Comparison of ENCODE assay signal across 7 mouse cellular contexts in genomic region chr11:68623225-68623870, GRCm38 (mm10). TPM values are rescaled to one million over a fixed set of nuclear protein-coding genes. Genes with fewer than 3 reads are reported as not detected.
DNase-seq lines count a peak whose midpoint lies in the region; ATAC-seq and TF ChIP-seq lines count a peak whose summit lies in the region.

No protein-coding gene starts in this region.

- peak; percentile 96 for ATAC-seq in forebrain, postnatal 0 days
- ATAC-seq in hindbrain, embryonic 15.5 days (ENCODE audit: low FRiP score, low read depth) = peak; percentile 91
- ATAC-seq in megakaryocyte-erythroid progenitor cell, adult 5-6 weeks (replicated peaks; ENCODE audit: low FRiP score, low TSS enrichment, poor library complexity, severe bottlenecking) = peak; percentile 79
- peak; percentile 92 for ATAC-seq in stomach, embryonic 14.5 days (ENCODE audit: insufficient number of reproducible peaks, insufficient read depth, low FRiP score, low read depth)

- no peaks in the 10 kb centered on the region for H3K4me1 ChIP-seq in forebrain, postnatal 0 days (ENCODE audit: insufficient read depth)
- peaks cover 11% of the 10 kb centered on the region for H3K4me1 ChIP-seq in hindbrain, embryonic 15.5 days (replicated peaks)
- peaks cover 12% of the 10 kb centered on the region for H3K4me1 ChIP-seq in stomach, embryonic 14.5 days (ENCODE audit: control insufficient read depth, insufficient read depth, low read length)

- 6% methylated on average over 14 of the region's 14 CpGs for WGBS in forebrain, postnatal 0 days
- WGBS in hindbrain, embryonic 15.5 days = 6% methylated on average over 14 of the region's 14 CpGs
- 3% methylated on average over 14 of the region's 14 CpGs for WGBS in stomach, embryonic 14.5 days

- TF ChIP-seq CTCF in forebrain, postnatal 0 days (IDR thresholded peaks at IDR 0.05; ENCODE audit: low read depth) = no peak

- H3K27me3 ChIP-seq in forebrain, postnatal 0 days (ENCODE audit: insufficient read depth, low read length) = no peaks in the 10 kb centered on the region
- no peaks in the 10 kb centered on the region for H3K27me3 ChIP-seq in hindbrain, embryonic 15.5 days
- H3K27me3 ChIP-seq in stomach, embryonic 14.5 days (ENCODE audit: control insufficient read depth, insufficient read depth, low read length) = no peaks in the 10 kb centered on the region

- peak; percentile 87 for DNase-seq in NIH3T3 (ENCODE audit: low read depth)
- DNase-seq in cerebellum, adult 11-12 months = peak; percentile 68
- DNase-seq in forebrain, postnatal 0 days = peak; percentile 85
- DNase-seq in left cerebral cortex, adult 9 months (ENCODE audit: low spot score in 2 of 2) = peak; percentile 42 to 68

- H3K9me3 ChIP-seq in forebrain, postnatal 0 days (ENCODE audit: low read length) = no peaks in the 10 kb centered on the region
- H3K9me3 ChIP-seq in hindbrain, embryonic 15.5 days = no peaks in the 10 kb centered on the region
- H3K9me3 ChIP-seq in stomach, embryonic 14.5 days (ENCODE audit: control insufficient read depth, low read depth, low read length) = no peaks in the 10 kb centered on the region

- no peaks in the 10 kb centered on the region for H3K36me3 ChIP-seq in forebrain, postnatal 0 days (ENCODE audit: insufficient read depth)
- no peaks in the 10 kb centered on the region for H3K36me3 ChIP-seq in hindbrain, embryonic 15.5 days
- H3K36me3 ChIP-seq in stomach, embryonic 14.5 days (ENCODE audit: control insufficient read depth, insufficient read depth, low read length) = no peaks in the 10 kb centered on the region

- H3K4me2 ChIP-seq in forebrain, postnatal 0 days (ENCODE audit: low read depth) = peak overlapping the region; percentile 49
- H3K4me2 ChIP-seq in hindbrain, embryonic 15.5 days = peak overlapping the region; percentile 64
- peak overlapping the region; percentile 17 for H3K4me2 ChIP-seq in stomach, embryonic 14.5 days (replicated peaks; ENCODE audit: low read depth, low read length)

- H3K4me3 ChIP-seq in forebrain, postnatal 0 days (ENCODE audit: low read depth, low read length) = peak overlapping the region; percentile 22
- peak overlapping the region; percentile 39 for H3K4me3 ChIP-seq in hindbrain, embryonic 15.5 days
- H3K4me3 ChIP-seq in stomach, embryonic 14.5 days (ENCODE audit: low read depth, low read length) = peak overlapping the region; percentile 11; the same call in 1 of the 2 replicates

- peak overlapping the region; percentile 29; the same call in 1 of the 2 replicates for H3K9ac ChIP-seq in forebrain, postnatal 0 days
- H3K9ac ChIP-seq in hindbrain, embryonic 15.5 days = peak overlapping the region; percentile 38
- no peak overlapping the region for H3K9ac ChIP-seq in stomach, embryonic 14.5 days (replicated peaks; ENCODE audit: low read depth, low read length)

- H3K27ac ChIP-seq in forebrain, postnatal 0 days (ENCODE audit: low read depth, low read length) = peak overlapping the region; percentile 21
- 0 out of 2 replicates have a peak overlapping the region, but pooled peaks have one; percentile 7 for H3K27ac ChIP-seq in hindbrain, embryonic 15.5 days (replicated peaks)
- peak overlapping the region; percentile 87 for H3K27ac ChIP-seq in stomach, embryonic 14.5 days (ENCODE audit: low read length)

RNA-seq across cellular contexts. Expression of gene Ccdc42, which starts 36.5 kb away (rescaled TPM):
- total RNA-seq in forebrain, postnatal 0 days (2014; rRNA removed) = 0.46 and 1.3 TPM in 2 replicates
- polyA plus RNA-seq in forebrain, postnatal 0 days (2015; fragmentation: Nextera tagmentation; extraction: Ambion mirVana) = 0.43 and 0.85 TPM in 2 replicates
- 0.17 and 0.25 TPM in 2 replicates for polyA plus RNA-seq in hindbrain, embryonic 15.5 days (2015; fragmentation: Nextera tagmentation; extraction: Ambion mirVana)
- not detected in 2 replicates for total RNA-seq in megakaryocyte-erythroid progenitor cell, adult 5-6 weeks (2014; fragmentation: Nextera tagmentation)
- not detected in 2 replicates for total RNA-seq in megakaryocyte-erythroid progenitor cell, adult 5-6 weeks (2017)
- 0.34 TPM in 1 of 2 replicates, not detected in the other for polyA plus RNA-seq in stomach, embryonic 14.5 days (2014; fragmentation: Nextera tagmentation; extraction: Ambion mirVana)

Comparison
In these comparisons a context has a peak if more than half of its experiments do, and no peak if none do; other contexts are left out.
1. Peak in every context shown above with its lines: DNase-seq, ATAC-seq, H3K4me3 ChIP-seq and H3K27ac ChIP-seq.
2. H3K27ac ChIP-seq: peak in every context shown above with its lines; median percentile 87 in stomach, embryonic 14.5 days; 21 in forebrain, postnatal 0 days; 7 in hindbrain, embryonic 15.5 days.